Mouse (Mus musculus): ENCODE measurements around the gene 4931406C07Rik.

The 4931406C07Rik gene

DNA sequence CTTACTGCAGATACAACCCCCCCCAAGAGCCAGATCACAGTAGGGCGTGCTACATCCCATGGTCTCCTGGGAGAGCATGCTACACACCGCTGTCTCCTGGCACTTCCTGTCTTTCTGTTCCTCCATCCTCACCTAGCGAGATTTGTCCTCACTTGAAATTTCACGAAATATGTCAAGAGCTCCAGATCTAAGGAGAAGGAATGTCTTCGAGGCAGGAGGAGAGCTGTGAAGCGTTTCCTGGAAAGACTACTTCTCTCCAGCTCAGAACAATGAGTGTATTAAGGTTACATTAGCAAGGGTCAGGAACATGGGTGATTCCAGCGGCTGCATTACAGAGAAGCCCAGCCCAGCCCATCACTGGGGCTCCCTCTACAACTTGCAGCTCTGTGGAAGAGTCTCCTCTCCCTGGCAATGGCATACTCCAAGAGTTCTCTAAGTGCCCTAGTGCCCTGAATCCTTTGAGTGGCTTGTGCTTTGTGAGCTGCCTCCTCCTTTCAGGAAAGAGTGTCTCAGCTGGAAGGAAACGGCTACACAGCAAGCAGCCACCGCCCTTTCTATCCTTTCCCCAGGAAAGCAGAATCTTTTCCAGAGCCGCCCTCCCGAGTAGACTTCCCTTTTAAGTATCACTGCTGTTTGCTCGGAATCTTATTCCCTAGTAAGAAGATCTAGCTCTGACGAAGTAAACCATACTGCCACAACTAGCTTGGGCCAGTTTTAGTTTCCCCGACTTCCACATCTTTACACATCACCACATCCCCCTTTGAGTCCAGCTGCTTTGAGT is 68.5 kb downstream of the 4931406C07Rik start:
- no peak for DNase-seq

DNA sequence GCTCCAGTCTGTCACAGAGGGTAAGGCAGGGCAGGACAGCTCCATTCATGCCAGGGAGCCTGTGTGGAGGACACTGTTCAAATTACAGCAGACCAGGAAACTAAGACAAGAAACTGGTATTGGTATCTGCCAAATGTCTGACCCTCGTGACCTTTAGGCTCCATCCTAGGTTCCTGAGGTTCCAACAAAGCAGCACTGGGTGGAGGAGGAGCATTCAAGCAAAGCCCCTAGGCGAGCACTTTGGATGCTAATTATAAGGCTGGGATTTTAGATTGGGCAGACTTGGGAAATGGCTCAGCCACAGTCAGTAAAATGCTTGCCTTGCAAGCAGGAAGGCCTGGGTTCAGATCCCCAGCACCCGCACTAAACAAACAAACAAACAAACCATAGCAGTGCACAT is 70.3 kb downstream of the 4931406C07Rik start:
- DNase-seq: no peak

DNA sequence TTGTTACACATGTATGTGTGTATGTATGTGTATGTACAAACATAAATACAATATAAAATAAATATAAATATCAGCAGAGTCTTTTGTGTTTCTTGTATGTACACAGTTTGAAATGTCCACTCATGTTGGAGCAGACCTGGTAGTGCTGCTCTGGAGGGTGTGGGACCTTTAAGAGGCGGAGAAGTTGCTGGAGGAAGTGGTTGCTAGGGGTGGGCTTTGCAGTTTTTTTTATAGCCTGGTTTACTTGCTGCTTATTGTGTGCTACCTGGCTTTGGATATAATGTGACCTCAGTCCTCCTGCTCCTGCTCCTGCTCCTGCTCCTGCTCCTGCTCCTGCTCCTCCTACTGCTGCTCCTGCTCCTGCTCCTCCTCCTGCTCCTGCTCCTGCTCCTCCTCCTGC is 72.6 kb downstream of the 4931406C07Rik start:
- DNase-seq: no peak
